Mouse (Mus musculus) MEL (cell line): ENCODE data around the gene Ccdc187. TPM values are rescaled to one million over a fixed set of nuclear protein-coding genes. Genes with fewer than 3 reads are reported as not detected.

ENCODE experiments used
- DNase-seq: peaks from one replicate; pipeline ENCODE4 v3.0.0; 2011; ENCODE audit warnings: low read depth, low spot score
- H3K27ac ChIP-seq: 2 replicates; pipeline ENCODE4 v1.5.1; 2012; ENCODE audit warnings: low read depth, mild to moderate bottlenecking, control low read depth, low read length, moderate library complexity; ENCODE audit not compliant: control insufficient read depth
- H3K27me3 ChIP-seq, 2 experiments: fragments of 150-350 bp in 1 of 2; sonication (generic) in 1 of 2; 2 replicates each; pipeline ENCODE4 v1.6.1; 2012; ENCODE audit warnings: low read length in 2 of 2, mild to moderate bottlenecking in 2 of 2, improper control_type of control experiment in 1 of 2, moderate library complexity in 1 of 2; ENCODE audit not compliant: insufficient read depth in 2 of 2, control insufficient read depth in 1 of 2
- H3K36me3 ChIP-seq, 2 experiments: 2 replicates each; pipeline ENCODE4 v1.6.1; 2012 to 2014; ENCODE audit warnings: low read length in 2 of 2, improper control_type of control experiment in 1 of 2, inconsistent platforms in 1 of 2, mild to moderate bottlenecking in 1 of 2; ENCODE audit not compliant: insufficient read depth in 2 of 2, control insufficient read depth in 1 of 2
- H3K4me1 ChIP-seq, 2 experiments: fragments of 150-350 bp in 1 of 2; sonication (generic) in 1 of 2; 2 replicates each; pipeline ENCODE4 v1.6.1; 2012; ENCODE audit warnings: low read length in 2 of 2, improper control_type of control experiment in 1 of 2, mild to moderate bottlenecking in 1 of 2; ENCODE audit not compliant: insufficient read depth in 2 of 2, control insufficient read depth in 1 of 2
- H3K4me3 ChIP-seq, 2 experiments: fragments of 150-350 bp in 1 of 2; sonication (generic) in 1 of 2; 2 replicates each; pipeline ENCODE4 v1.5.1; 2012; ENCODE audit warnings: low read depth in 2 of 2, low read length in 2 of 2, mild to moderate bottlenecking in 2 of 2, moderate library complexity in 2 of 2, control low read depth in 1 of 2, improper control_type of control experiment in 1 of 2; ENCODE audit not compliant: control insufficient read depth in 1 of 2, insufficient read depth in 1 of 2
- H3K79me2 ChIP-seq: 2 replicates; pipeline ENCODE4 v1.6.1; 2012; ENCODE audit warnings: mild to moderate bottlenecking, low read length, moderate library complexity; ENCODE audit not compliant: control insufficient read depth, poor library complexity, insufficient read depth
- H3K9ac ChIP-seq: 2 replicates; pipeline ENCODE4 v1.6.1; 2012; ENCODE audit warnings: low read depth, mild to moderate bottlenecking, control low read depth, low read length, moderate library complexity; ENCODE audit not compliant: control insufficient read depth, poor library complexity, severe bottlenecking
- H3K9me3 ChIP-seq: fragments of 150-350 bp; sonication (generic); replicated peaks from 2 replicates; pipeline ENCODE4 v1.6.1; 2012; ENCODE audit warnings: mild to moderate bottlenecking, low read length, improper control_type of control experiment, moderate library complexity; ENCODE audit not compliant: insufficient read depth
- CTCF ChIP-seq, 3 experiments: IDR thresholded peaks in 2 of 3; conservative IDR thresholded peaks in 1 of 3; 2 replicates each; pipeline ENCODE4 v1.5.1; 2011 to 2012; ENCODE audit warnings: low read length in 3 of 3, low read depth in 2 of 3, mild to moderate bottlenecking in 2 of 3, improper control_type of control experiment in 1 of 3, inconsistent platforms in 1 of 3, mixed read lengths in 1 of 3, moderate library complexity in 1 of 3; ENCODE audit not compliant: control insufficient read depth in 1 of 3, insufficient read depth in 1 of 3, poor library complexity in 1 of 3, severe bottlenecking in 1 of 3
- EP300 ChIP-seq, 2 experiments: IDR thresholded peaks; 2 replicates each; pipeline ENCODE4 v1.6.1; 2011; ENCODE audit warnings: improper control_type of control experiment in 2 of 2, low read length in 2 of 2, low read depth in 1 of 2, mild to moderate bottlenecking in 1 of 2
- GABPA ChIP-seq: IDR thresholded peaks from 2 replicates; pipeline ENCODE4 v1.6.1; 2012; ENCODE audit warnings: low read depth, mild to moderate bottlenecking, inconsistent platforms, low read length, improper control_type of control experiment, moderate library complexity
- GATA1 ChIP-seq: IDR thresholded peaks from 2 replicates; pipeline ENCODE4 v1.6.1; 2011; ENCODE audit warnings: low read depth, low read length, improper control_type of control experiment
- HCFC1 ChIP-seq: IDR thresholded peaks from 2 replicates; pipeline ENCODE4 v1.6.1; 2012; ENCODE audit warnings: low read depth, mild to moderate bottlenecking, inconsistent platforms, low read length, improper control_type of control experiment, moderate library complexity
- JUND ChIP-seq: IDR thresholded peaks from 2 replicates; pipeline ENCODE4 v1.6.1; 2011; ENCODE audit warnings: low read depth, mild to moderate bottlenecking, improper control_type of control experiment, low read length
- MAFK ChIP-seq: IDR thresholded peaks from 2 replicates; pipeline ENCODE4 v1.6.1; 2011; ENCODE audit warnings: low read depth, mild to moderate bottlenecking, low read length, improper control_type of control experiment, borderline replicate concordance
- MAX ChIP-seq: IDR thresholded peaks from 2 replicates; pipeline ENCODE4 v1.6.1; 2011; ENCODE audit warnings: low read length, improper control_type of control experiment
- MAZ ChIP-seq: IDR thresholded peaks from 2 replicates; pipeline ENCODE4 v1.6.1; 2012; ENCODE audit warnings: low read depth, mild to moderate bottlenecking, inconsistent platforms, low read length, improper control_type of control experiment
- MXI1 ChIP-seq: IDR thresholded peaks from 2 replicates; pipeline ENCODE4 v1.6.1; 2011; ENCODE audit warnings: mild to moderate bottlenecking, low read depth, low read length, improper control_type of control experiment
- MYB ChIP-seq: IDR thresholded peaks from 2 replicates; pipeline ENCODE4 v1.6.1; 2011; ENCODE audit warnings: mild to moderate bottlenecking, low read depth, low read length, improper control_type of control experiment
- MYC ChIP-seq: IDR thresholded peaks from 2 replicates; pipeline ENCODE4 v1.6.1; 2011; ENCODE audit warnings: low read depth, mild to moderate bottlenecking, low read length, improper control_type of control experiment, moderate library complexity
- NRF1 ChIP-seq: IDR thresholded peaks from 2 replicates; pipeline ENCODE4 v1.6.1; 2014; ENCODE audit warnings: low read depth, mild to moderate bottlenecking, inconsistent platforms, low read length, improper control_type of control experiment, moderate library complexity; ENCODE audit not compliant: poor library complexity, insufficient read depth, severe bottlenecking
- POLR2AphosphoS5 ChIP-seq: IDR thresholded peaks from 2 replicates; pipeline ENCODE4 v1.6.1; 2012; ENCODE audit warnings: low read depth, borderline replicate concordance, mild to moderate bottlenecking, inconsistent platforms, low read length, moderate library complexity, mixed read lengths
- RAD21 ChIP-seq: IDR thresholded peaks from 2 replicates; pipeline ENCODE4 v1.6.1; 2011; ENCODE audit warnings: mild to moderate bottlenecking, low read depth, low read length, improper control_type of control experiment
- SIN3A ChIP-seq: IDR thresholded peaks from 2 replicates; pipeline ENCODE4 v1.6.1; 2012; ENCODE audit warnings: low read length, improper control_type of control experiment, inconsistent platforms
- SMC3 ChIP-seq: IDR thresholded peaks from 2 replicates; pipeline ENCODE4 v1.6.1; 2011; ENCODE audit warnings: low read depth, low read length, improper control_type of control experiment
- TAL1 ChIP-seq: IDR thresholded peaks from 2 replicates; pipeline ENCODE4 v1.6.1; 2012; ENCODE audit warnings: mild to moderate bottlenecking, inconsistent platforms, low read length, moderate library complexity, mixed read lengths
- USF1 ChIP-seq: IDR thresholded peaks from 2 replicates; pipeline ENCODE4 v1.6.1; 2014; ENCODE audit warnings: low read depth, mild to moderate bottlenecking, inconsistent platforms, low read length, improper control_type of control experiment, moderate library complexity
- USF2 ChIP-seq, 2 experiments: IDR thresholded peaks; 2 replicates each; pipeline ENCODE4 v1.6.1; 2011 to 2012; ENCODE audit warnings: improper control_type of control experiment in 2 of 2, low read length in 2 of 2, borderline replicate concordance in 1 of 2, inconsistent platforms in 1 of 2, low read depth in 1 of 2, mild to moderate bottlenecking in 1 of 2; ENCODE audit not compliant: insufficient read depth in 1 of 2
- ZC3H11A ChIP-seq: IDR thresholded peaks from 2 replicates; pipeline ENCODE4 v1.6.1; 2012; ENCODE audit warnings: low read depth, mild to moderate bottlenecking, inconsistent platforms, low read length, improper control_type of control experiment
- ZMIZ1 ChIP-seq: IDR thresholded peaks from 2 replicates; pipeline ENCODE4 v1.6.1; 2012; ENCODE audit warnings: low read depth, mild to moderate bottlenecking, inconsistent platforms, low read length, improper control_type of control experiment, moderate library complexity
- ZNF384 ChIP-seq: IDR thresholded peaks from 2 replicates; pipeline ENCODE4 v1.6.1; 2012; ENCODE audit warnings: low read depth, mild to moderate bottlenecking, inconsistent platforms, low read length, improper control_type of control experiment
- polyA plus RNA-seq, 2 experiments: library from polyadenylated mRNA; stranded (reverse) in 1 of 2; unstranded in 1 of 2; fragments of >175 nt in 1 of 2; fragments of >200 nt in 1 of 2; gene quantifications; 2 replicates each; pipeline versions ENCODE4 v1.2.1 to v1.2.4; 2012; ENCODE audit warnings: low replicate concordance in 2 of 2, low read depth in 1 of 2; ENCODE audit not compliant: insufficient read length in 2 of 2, insufficient read depth in 1 of 2, missing spikeins in 1 of 2
- total RNA-seq: library from RNA; depleted of rRNA; stranded (reverse); fragments of 300-350 nt; gene quantifications from 2 replicates; pipeline ENCODE4 v1.2.3, GENCODE M21; 2012

Gene Ccdc187
- total and polyA plus RNA-seq, 3 experiments: not detected

- Histone ChIP-seq H3K27me3 (peaks cover 0 to 3% of the 10 kb centered on the region in 2 experiments), H3K36me3 (no peaks in the 10 kb centered on the region), H3K27ac (no peak overlapping the region), H3K9ac (no peak overlapping the region), H3K9me3 (no peaks in the 10 kb centered on the region)
- TF ChIP-seq USF2 (IDR thresholded peaks at IDR 0.05; ENCODE audit: borderline replicate concordance in 1 of 2, insufficient read depth in 1 of 2, low read depth in 1 of 2, low read length in 2 of 2) (no peak), EP300 (IDR thresholded peaks at IDR 0.05; ENCODE audit: low read depth in 1 of 2, low read length in 2 of 2) (no peak), ZNF384 (no peak), SIN3A (no peak), RAD21 (no peak), MAX (no peak), MYC (no peak), ZC3H11A (no peak), GABPA (no peak), MAZ (no peak), ZMIZ1 (no peak), GATA1 (no peak), MXI1 (no peak), MAFK (no peak), USF1 (no peak), CTCF (IDR thresholded peaks at IDR 0.05 in 2 of 3, conservative IDR thresholded peaks at IDR 0.05 in 1 of 3; ENCODE audit: control insufficient read depth in 1 of 3, insufficient read depth in 1 of 3, low read depth in 2 of 3, low read length in 3 of 3, poor library complexity in 1 of 3, severe bottlenecking in 1 of 3) (no peak), POLR2AphosphoS5 (no peak), HCFC1 (no peak), TAL1 (no peak), SMC3 (no peak)
- TF ChIP-seq, all 39 proteins: peak for 0
- Histone ChIP-seq H3K4me3 (no peak overlapping the region), H3K79me2 (no peaks in the 10 kb centered on the region), H3K4me1 (no peaks in the 10 kb centered on the region)
- no peak for DNase-seq
Measured at GRCm38 (mm10) chr2:26300161-26300807, 5.9 kb upstream of the Ccdc187 start.

DNA sequence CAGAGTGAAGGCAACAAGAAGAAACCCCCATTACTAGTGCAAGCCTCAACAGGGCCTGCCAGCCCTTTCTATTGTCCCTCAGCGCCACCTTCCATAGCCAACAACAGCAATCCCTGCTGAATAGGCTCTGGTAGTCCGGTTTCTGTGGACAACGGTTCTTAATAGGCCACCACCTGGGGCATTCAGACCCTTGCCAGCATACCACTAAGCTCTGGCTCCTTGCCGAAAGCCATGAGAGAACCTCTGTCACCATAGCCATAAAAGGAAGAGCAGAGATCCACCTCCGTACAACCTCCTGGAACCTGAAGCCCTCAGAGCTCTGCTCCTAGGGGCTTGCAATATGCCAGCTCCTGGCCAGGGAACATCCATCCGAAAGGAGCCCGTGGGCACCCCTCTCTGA is 5.0 kb upstream of the Ccdc187 start:
- peaks cover 0 to 6% of the 10 kb centered on the region in 2 experiments for H3K27me3 ChIP-seq
- no peak overlapping the region for H3K27ac ChIP-seq
- H3K36me3 ChIP-seq: no peaks in the 10 kb centered on the region
- H3K9me3 ChIP-seq: no peaks in the 10 kb centered on the region
- no peak for DNase-seq
- no peak overlapping the region for H3K4me3 ChIP-seq
- no peaks in the 10 kb centered on the region for H3K79me2 ChIP-seq
- no peak for TF ChIP-seq RAD21
- no peak for TF ChIP-seq ZNF384
- no peak for TF ChIP-seq HCFC1
- TF ChIP-seq MYB: no peak
- TF ChIP-seq NRF1: no peak
- no peak for TF ChIP-seq MAZ
- TF ChIP-seq JUND: no peak
- no peak for TF ChIP-seq EP300 (IDR thresholded peaks at IDR 0.05; ENCODE audit: low read depth in 1 of 2, low read length in 2 of 2)
- H3K9ac ChIP-seq: no peak overlapping the region
- no peaks in the 10 kb centered on the region for H3K4me1 ChIP-seq
